Mouse (Mus musculus) neural tube, embryonic 14.5 days (tissue): ENCODE measurements at regions not wholly inside any gene's neighbourhood (a gene's known extent, or its start where the extent isn't known, plus 50 kb on each side); places are given as distances from the start of the nearest gene placed in this dataset.

Experiments used
- ATAC-seq: fragments of 200-750 bp; cut with Nextera tagmentation; 2 replicates; pipeline ENCODE4 v1.8.0; 2017; ENCODE audit warnings: low read depth, mild to moderate bottlenecking, moderate TSS enrichment, moderate library complexity
- H3K27ac ChIP-seq: fragments of 300-500 bp; sonication (generic); 2 replicates; pipeline ENCODE4 v1.5.1; 2014; ENCODE audit warnings: low read depth, mild to moderate bottlenecking, control low read depth, low read length, moderate library complexity, mixed read lengths
- H3K27me3 ChIP-seq: fragments of 300-500 bp; sonication (generic); 2 replicates; pipeline ENCODE4 v1.6.1; 2014; ENCODE audit warnings: low read length; ENCODE audit not compliant: control insufficient read depth, insufficient read depth
- H3K36me3 ChIP-seq: fragments of 300-500 bp; sonication (generic); 2 replicates; pipeline ENCODE4 v1.6.1; 2014; ENCODE audit warnings: low read length, mixed read lengths; ENCODE audit not compliant: control insufficient read depth, insufficient read depth
- H3K4me1 ChIP-seq: fragments of 300-500 bp; sonication (generic); 2 replicates; pipeline ENCODE4 v1.6.1; 2014; ENCODE audit warnings: low read length; ENCODE audit not compliant: control insufficient read depth, insufficient read depth
- H3K4me2 ChIP-seq: fragments of 300-500 bp; sonication (generic); 2 replicates; pipeline ENCODE4 v1.6.1; 2014; ENCODE audit warnings: mild to moderate bottlenecking, low read depth, low read length, control low read depth
- H3K4me3 ChIP-seq: fragments of 300-500 bp; sonication (generic); 2 replicates; pipeline ENCODE4 v1.5.1; 2014; ENCODE audit warnings: low read depth, low read length, control low read depth, mixed read lengths
- H3K9ac ChIP-seq: fragments of 300-500 bp; sonication (generic); replicated peaks from 2 replicates; pipeline ENCODE4 v1.6.1; 2014; ENCODE audit warnings: low read depth, mild to moderate bottlenecking, control low read depth, low read length, mixed read lengths
- H3K9me3 ChIP-seq: fragments of 300-500 bp; sonication (generic); 2 replicates; pipeline ENCODE4 v1.6.1; 2016; ENCODE audit warnings: low read length; ENCODE audit not compliant: control insufficient read depth
- WGBS: fragments of 180-500 bp; shearing (Covaris S2); extraction: QIAGEN DNeasy Blood & Tissue Kit; methylation state at CpG from one replicate; pipeline ENCODE4 v1.1.7; 2014; 5-methylcytosine and 5-hydroxymethylcytosine counted together

DNA sequence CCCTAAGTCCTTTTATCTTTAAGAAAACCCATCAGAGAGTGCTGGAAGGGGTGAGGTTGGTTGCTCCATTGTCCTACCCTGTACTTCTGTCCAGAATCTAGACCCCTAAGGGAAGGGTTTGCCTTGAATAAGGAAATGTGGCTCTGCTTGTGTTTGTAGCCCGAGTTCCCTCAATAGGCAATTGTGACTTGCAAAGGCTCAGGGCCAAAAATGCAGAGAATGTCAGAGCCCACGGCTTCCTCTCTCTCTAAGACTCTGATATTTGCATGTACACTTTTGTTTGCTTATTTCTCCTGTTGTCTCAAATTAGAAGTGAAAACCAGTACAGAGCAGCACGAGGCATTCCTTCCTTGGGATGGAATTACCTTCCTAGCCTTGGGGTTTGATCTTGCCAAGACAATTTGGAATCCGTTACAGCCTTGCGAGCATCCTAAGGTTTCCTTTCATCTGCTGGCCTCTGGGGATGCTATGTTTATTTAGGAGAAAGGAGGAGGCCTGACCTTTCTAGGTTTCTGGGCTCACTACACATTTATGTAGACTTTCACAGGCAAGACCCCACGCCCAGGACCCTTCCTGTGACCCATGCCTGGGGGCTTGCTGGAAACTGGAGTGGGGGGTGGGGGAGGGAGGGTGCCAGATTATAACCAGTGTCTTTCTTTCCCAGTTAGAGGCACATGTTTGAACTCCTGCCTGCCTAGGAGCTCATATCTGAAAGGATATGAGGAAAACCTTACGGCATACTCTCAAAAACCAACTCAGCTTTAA, 181.8 kb downstream of the Trim29 start:
- H3K9me3 ChIP-seq, result no peaks in the 10 kb centered on the region
- no peak for ATAC-seq
- H3K4me1 ChIP-seq, result no peaks in the 10 kb centered on the region
- 48% methylated on average over 7 of the region's 7 CpGs for WGBS
- peak overlapping the region; percentile 16; the same call in 1 of the 2 replicates for H3K27ac ChIP-seq
- no peaks in the 10 kb centered on the region for H3K27me3 ChIP-seq
- no peaks in the 10 kb centered on the region for H3K36me3 ChIP-seq
- no peak overlapping the region for H3K4me3 ChIP-seq
- H3K9ac ChIP-seq, result no peak overlapping the region
- no peak overlapping the region for H3K4me2 ChIP-seq

GRCm38 (mm10) chr9:43498596-43498995, 187.9 kb downstream of the Trim29 start:
- WGBS, result 55% methylated on average over 14 of the region's 14 CpGs
- Histone ChIP-seq H3K4me2 (no peak overlapping the region), H3K36me3 (no peaks in the 10 kb centered on the region), H3K4me3 (no peak overlapping the region), H3K27me3 (no peaks in the 10 kb centered on the region), H3K27ac (no peak overlapping the region), H3K9me3 (no peaks in the 10 kb centered on the region), H3K4me1 (no peaks in the 10 kb centered on the region), H3K9ac (no peak overlapping the region)
- no peak for ATAC-seq

DNA sequence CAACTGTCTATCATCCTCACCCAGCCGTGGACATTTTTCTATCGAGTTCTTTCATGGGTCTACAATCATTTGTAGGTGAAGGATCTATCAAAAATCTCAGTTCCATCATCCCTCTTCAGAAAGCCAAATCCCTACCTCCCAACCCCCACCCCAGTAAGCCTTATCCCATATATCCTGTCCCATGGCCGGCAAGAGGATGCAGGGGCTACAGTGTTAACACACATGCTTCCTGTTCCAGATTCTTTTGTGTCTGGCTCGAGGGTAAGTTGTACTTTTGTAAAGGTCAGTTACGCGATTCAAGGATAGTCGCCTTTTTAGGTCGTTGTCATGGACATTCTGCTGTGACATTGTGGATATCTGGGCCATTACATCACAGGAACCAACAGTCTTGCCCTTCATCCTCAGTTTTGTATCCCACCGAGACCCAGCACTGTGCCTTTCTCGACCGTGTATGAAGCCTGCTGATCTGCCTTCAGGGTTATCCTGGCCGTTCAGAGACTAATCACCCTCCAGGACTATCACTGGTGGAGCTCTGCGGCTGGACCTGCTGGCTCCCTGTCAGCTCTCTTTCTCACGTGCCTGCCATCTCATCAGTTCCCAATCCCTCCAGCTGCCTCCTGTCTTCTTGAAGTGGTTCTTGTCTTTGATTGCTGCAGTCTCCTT, 193.8 kb downstream of the Trim29 start:
- 52% methylated on average over 14 of the region's 14 CpGs for WGBS
- Histone ChIP-seq H3K36me3 (no peaks in the 10 kb centered on the region), H3K27ac (no peak overlapping the region), H3K4me1 (peaks cover 10% of the 10 kb centered on the region; the same call in 1 of the 2 replicates), H3K4me2 (no peak overlapping the region), H3K9ac (no peak overlapping the region), H3K4me3 (no peak overlapping the region), H3K9me3 (no peaks in the 10 kb centered on the region), H3K27me3 (no peaks in the 10 kb centered on the region)
- ATAC-seq, result no peak

DNA sequence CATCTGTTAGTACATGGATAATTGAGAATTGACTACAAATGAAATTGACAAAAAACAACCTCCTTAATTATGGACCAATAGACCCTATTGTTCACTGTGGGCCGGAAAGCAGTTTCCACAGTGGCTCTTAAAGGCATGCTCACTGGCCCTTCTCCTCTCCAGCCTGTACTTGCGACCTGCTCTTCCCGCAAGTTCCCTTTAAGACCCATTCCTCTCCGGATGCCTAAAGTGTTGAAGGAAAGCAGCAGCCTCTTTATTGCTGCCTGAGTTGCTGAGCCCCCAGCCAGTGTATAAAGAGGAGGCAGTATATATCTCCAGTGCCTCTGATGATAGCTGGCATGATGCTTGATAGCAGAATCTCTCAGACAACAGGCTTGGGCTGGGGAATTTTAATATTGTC, 195.2 kb downstream of the Trim29 start:
- H3K27ac ChIP-seq, result peak overlapping the region; percentile 81
- no peak overlapping the region for H3K9ac ChIP-seq
- H3K27me3 ChIP-seq, result no peaks in the 10 kb centered on the region
- no peaks in the 10 kb centered on the region for H3K36me3 ChIP-seq
- no peak overlapping the region for H3K4me3 ChIP-seq
- WGBS, result 4% methylated on average over 4 of the region's 4 CpGs
- peaks cover 10% of the 10 kb centered on the region; the same call in 1 of the 2 replicates for H3K4me1 ChIP-seq
- H3K9me3 ChIP-seq, result no peaks in the 10 kb centered on the region
- H3K4me2 ChIP-seq, result no peak overlapping the region
- ATAC-seq, result peak; percentile 82

DNA sequence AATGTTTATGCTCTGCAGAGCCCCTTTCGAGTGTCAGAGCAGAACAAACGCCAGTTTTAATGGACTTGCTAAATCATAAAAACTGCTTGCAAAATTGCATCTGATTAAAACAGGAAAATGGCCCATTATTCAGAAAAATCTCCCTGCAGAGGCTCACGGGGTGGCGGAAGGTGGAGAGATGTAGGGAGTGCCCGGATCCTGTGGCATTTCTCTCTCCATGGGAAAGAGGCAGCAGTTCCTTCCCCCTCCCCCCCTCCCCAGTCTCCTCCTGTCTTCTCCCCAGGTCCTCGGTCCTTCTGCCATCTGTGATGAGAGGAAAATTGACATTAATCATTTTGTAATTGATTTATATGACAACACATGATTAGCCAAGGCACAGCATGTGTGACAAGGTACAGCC, 195.6 kb downstream of the Trim29 start:
- no peaks in the 10 kb centered on the region for H3K36me3 ChIP-seq
- no peak overlapping the region for H3K9ac ChIP-seq
- ATAC-seq, result peak; percentile 72
- 11% methylated on average over 6 of the region's 6 CpGs for WGBS
- no peaks in the 10 kb centered on the region for H3K9me3 ChIP-seq
- H3K4me3 ChIP-seq, result no peak overlapping the region
- H3K4me1 ChIP-seq, result peaks cover 10% of the 10 kb centered on the region; the same call in 1 of the 2 replicates
- no peak overlapping the region; the same call in 1 of the 2 replicates for H3K4me2 ChIP-seq
- H3K27me3 ChIP-seq, result no peaks in the 10 kb centered on the region
- H3K27ac ChIP-seq, result peak overlapping the region; percentile 41

GRCm38 (mm10) chr9:43512806-43513205, 202.2 kb downstream of the Trim29 start:
- H3K9ac ChIP-seq, result no peak overlapping the region
- ATAC-seq, result no peak
- no peak overlapping the region for H3K4me2 ChIP-seq
- H3K27ac ChIP-seq, result no peak overlapping the region
- no peaks in the 10 kb centered on the region for H3K36me3 ChIP-seq
- H3K4me3 ChIP-seq, result no peak overlapping the region
- 40% methylated on average over 6 of the region's 6 CpGs for WGBS
- H3K9me3 ChIP-seq, result no peaks in the 10 kb centered on the region
- H3K4me1 ChIP-seq, result no peaks in the 10 kb centered on the region
- H3K27me3 ChIP-seq, result no peaks in the 10 kb centered on the region

- ATAC-seq, result no peak
- 86% methylated on average over 16 of the region's 16 CpGs for WGBS
- H3K36me3 ChIP-seq, result no peaks in the 10 kb centered on the region
- H3K27me3 ChIP-seq, result no peaks in the 10 kb centered on the region
- H3K9me3 ChIP-seq, result no peaks in the 10 kb centered on the region
- H3K27ac ChIP-seq, result no peak overlapping the region
- H3K4me1 ChIP-seq, result no peaks in the 10 kb centered on the region
- H3K4me2 ChIP-seq, result no peak overlapping the region
- H3K4me3 ChIP-seq, result no peak overlapping the region
- H3K9ac ChIP-seq, result no peak overlapping the region
Measured at GRCm38 (mm10) chr9:43514731-43515458, 204.2 kb downstream of the Trim29 start.

DNA sequence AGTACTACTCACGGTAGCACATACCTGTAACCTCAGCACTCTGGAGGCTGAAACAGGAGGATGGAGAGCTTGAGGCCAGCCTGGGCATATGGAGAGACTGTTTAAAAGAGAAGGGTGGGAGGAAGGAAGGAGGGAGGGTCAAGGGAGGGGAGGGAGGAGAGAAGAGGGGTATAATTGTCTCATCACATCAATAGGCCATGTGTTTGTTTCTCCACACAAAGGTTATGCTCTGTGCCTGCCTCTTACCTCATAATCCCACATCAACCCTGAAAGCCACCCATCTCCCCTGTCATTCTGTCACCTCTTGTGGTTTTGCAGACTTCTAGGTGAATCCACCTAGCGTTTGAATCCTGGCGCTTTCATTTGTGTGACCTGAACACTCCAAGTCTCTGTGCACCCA, 210.3 kb downstream of the Trim29 start:
- Histone ChIP-seq H3K9me3 (no peaks in the 10 kb centered on the region), H3K9ac (no peak overlapping the region), H3K4me1 (peaks cover 7% of the 10 kb centered on the region), H3K4me2 (no peak overlapping the region), H3K27ac (no peak overlapping the region), H3K4me3 (no peak overlapping the region), H3K36me3 (no peaks in the 10 kb centered on the region), H3K27me3 (no peaks in the 10 kb centered on the region)
- WGBS, result 96% methylated on average over 3 of the region's 3 CpGs
- no peak for ATAC-seq
